Mouse (Mus musculus): ENCODE data around the gene Cul5. TPM values are rescaled to one million over a fixed set of nuclear protein-coding genes. Genes with fewer than 3 reads are reported as not detected.

Gene Cul5
- 10 to 100 TPM; 46.1 to 49.2 TPM for total RNA-seq (2021)

DNA sequence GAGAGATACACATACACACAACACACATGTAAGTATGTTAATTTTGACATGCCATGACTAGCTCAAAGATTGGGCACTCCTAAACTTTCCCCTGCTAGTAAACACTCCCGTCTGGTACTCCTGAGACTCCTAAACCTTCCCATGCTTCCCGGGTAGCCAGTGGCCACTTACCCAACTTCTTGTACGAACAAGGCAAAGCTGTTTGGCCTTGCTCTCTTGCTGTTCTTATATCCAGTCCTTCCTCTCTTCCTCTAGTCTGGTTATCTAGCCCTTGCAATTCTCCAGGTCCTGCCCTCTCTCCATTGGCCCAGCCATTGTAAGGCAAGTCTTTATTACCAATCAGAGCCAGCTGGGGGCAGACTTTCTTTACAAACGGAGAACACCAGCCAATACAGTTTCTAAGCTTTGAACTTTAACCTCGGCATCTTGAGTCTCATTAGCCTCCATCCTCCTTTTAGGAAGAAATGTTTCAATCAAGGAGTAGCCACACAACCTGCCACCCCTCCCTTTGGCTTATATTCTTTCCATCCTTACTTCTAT lies at the start of gene Cul5:
Gene Cul5 (minus strand): TSS at position 335 of the 540 bp plus-strand sequence.
- DNase-seq: peak; percentile 24 to 47
- intact Hi-C loops (cut with DNase I): loop anchor here (10.0 kb wide), 1 partner anchor 425 kb away; the partner anchor contains the start of gene Ddx10

GRCm38 (mm10) chr9:53705992-53706696 lies 36.3 kb upstream of the Cul5 start, which contains the start of gene Rab39:
Gene Rab39, minus strand, starts transcription at chr9:53706232.
- intact Hi-C loops (cut with DNase I): no loop called here
- DNase-seq: peak; percentile 73 to 81

DNA sequence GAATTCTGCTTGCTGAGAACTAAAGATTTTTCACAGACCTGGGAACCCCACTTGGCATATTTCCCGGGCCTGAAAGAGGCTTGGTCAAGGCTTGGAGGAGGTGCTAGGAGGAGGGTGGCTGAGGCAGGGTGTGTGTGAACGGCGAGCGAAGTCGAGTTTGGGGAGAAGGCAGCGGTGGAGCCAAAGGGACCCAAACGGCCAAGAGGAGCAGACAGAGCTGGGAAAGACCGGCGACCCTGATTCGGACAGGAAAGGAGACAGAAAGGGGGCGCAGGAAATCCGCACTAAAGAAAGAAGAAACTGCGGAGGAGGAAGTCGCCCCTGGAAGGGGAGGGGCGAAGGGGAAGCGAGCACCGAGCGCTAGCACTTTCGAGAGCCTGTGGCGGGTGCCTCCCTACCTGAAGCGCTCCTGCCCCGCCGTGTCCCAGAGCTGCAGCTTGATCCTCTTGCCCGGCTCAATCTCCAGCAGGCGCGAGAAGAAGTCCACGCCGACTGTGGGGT lies 35.7 kb upstream of the Cul5 start:
- intact Hi-C loops (cut with DNase I): no loop called here
- peak in 1 of 2 experiments; percentile 16 for DNase-seq

DNA sequence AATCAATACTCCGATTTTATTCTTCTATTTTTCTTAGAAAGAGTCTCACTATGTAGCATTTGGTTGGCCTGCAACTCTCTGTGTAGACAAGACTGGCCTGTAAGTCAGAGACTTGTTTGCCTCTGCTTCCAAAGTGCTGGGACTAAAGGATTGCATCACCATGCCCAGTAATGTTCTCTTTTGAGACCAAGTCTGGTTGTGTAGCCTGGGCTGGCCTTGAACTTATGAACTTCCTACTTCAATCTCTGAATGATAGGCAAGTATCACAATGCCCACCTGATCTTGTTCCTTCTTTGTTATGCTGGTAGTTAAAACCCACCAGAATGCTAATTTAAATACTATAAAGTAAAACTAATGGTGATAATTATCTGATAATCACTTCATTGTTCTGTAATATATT lies 33.2 kb upstream of the Cul5 start:
- DNase-seq: no peak
- intact Hi-C loops (cut with DNase I): no loop called here

GRCm38 (mm10) chr9:53700496-53700895 lies 30.7 kb upstream of the Cul5 start:
- intact Hi-C loops (cut with DNase I): no loop called here

GRCm38 (mm10) chr9:53695846-53696245 lies 26.0 kb upstream of the Cul5 start:
- no peak for DNase-seq
- intact Hi-C loops (cut with DNase I): no loop called here

More at GRCm38 (mm10) chr9:53700496-53700895, 30.7 kb upstream of the Cul5 start:
- DNase-seq: no peak

GRCm38 (mm10) chr9:53693718-53694117 lies 23.9 kb upstream of the Cul5 start:
- intact Hi-C loops (cut with DNase I): no loop called here
- DNase-seq: no peak

GRCm38 (mm10) chr9:53691745-53692670 lies 22.2 kb upstream of the Cul5 start:
- intact Hi-C loops (cut with DNase I): no loop called here

DNA sequence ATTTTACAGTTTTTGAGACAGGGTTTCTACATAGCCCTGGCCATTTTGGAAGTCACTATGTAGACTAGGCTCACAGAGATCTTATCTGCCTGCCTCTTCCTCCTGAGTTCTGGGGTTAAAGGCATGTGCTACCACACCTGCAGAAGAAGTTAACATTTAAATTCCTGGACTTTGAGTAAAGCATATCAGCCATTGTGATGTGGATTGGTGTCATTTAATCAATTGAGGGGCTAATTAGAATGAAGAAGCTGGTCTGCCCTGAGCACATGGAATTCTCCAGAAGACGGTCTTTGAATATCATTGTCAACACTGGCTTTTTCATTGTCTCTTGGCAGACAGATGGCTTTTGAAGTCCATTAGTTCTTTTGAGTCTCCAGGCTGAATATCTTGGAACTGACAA lies 11.0 kb upstream of the Cul5 start:
- DNase-seq: no peak

More at GRCm38 (mm10) chr9:53691745-53692670, 22.2 kb upstream of the Cul5 start:
- DNase-seq: no peak

DNA sequence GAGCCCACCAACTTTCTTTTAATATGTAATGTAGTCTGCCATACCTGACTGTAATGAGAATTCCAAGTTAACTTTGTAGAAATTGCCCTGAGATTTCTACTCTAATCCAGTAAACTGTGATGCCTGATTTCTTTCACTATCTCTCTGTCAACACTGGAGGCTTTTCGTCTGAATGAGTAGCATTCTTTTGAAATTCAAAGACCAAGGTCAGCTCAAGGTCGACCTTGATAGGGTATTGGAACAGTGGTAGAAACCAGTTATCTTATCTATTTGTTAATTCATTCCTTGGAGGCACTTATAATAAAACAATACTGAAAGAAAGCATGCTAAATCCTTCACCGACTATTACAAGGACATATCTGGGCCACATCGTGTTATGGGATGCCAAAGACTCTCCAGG lies 7.1 kb upstream of the Cul5 start:
- no peak for DNase-seq

More for the DNA sequence above, 11.0 kb upstream of the Cul5 start:
- intact Hi-C loops (cut with DNase I): no loop called here

GRCm38 (mm10) chr9:53673571-53673970 lies 3.8 kb upstream of the Cul5 start:
- intact Hi-C loops (cut with DNase I): loop anchor here (2.0 kb wide), 1 partner anchor 79 kb away; no protein-coding TSS in a partner anchor
- DNase-seq: peak; percentile 75 to 86

More for the DNA sequence above, 7.1 kb upstream of the Cul5 start:
- intact Hi-C loops (cut with DNase I): no loop called here

- intact Hi-C loops (cut with DNase I): loop anchor here (2.0 to 10.0 kb wide), 2 partner anchors 56 to 422 kb away; partner anchors contain the start of genes Acat1 and Ddx10
- DNase-seq: peak; percentile 96 to 97
Observed at GRCm38 (mm10) chr9:53667020-53667669, 2.7 kb downstream of the Cul5 start.

DNA sequence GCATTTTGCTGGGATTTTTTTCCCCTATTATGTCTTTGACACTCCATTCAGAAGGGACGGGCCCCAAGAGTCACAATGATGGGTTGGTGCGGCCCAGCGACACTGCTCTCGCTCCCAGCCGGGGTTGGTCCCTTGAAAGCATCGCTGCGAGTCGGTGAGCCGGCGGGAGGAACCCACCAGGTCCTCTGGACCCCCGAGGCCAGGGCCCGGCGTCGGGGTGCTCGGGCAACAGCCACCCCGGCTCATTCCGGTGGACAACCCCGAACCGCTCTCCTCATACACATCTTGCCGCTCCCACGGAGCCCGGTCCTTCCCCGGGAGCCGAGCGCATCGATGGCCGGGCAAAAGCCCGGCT lies 3.2 kb downstream of the Cul5 start:
- intact Hi-C loops (cut with DNase I): loop anchor here (2.0 to 10.0 kb wide), 2 partner anchors 56 to 422 kb away; partner anchors contain the start of genes Acat1 and Ddx10

GRCm38 (mm10) chr9:53665428-53665827 lies 4.4 kb downstream of the Cul5 start:
- intact Hi-C loops (cut with DNase I): loop anchor here (10.0 kb wide), 1 partner anchor 421 kb away; the partner anchor contains the start of gene Ddx10
- no peak for DNase-seq

More for the DNA sequence above, 3.2 kb downstream of the Cul5 start:
- DNase-seq: no peak

- no peak for DNase-seq
- intact Hi-C loops (cut with DNase I): loop anchor here (10.0 kb wide), 1 partner anchor 420 kb away; the partner anchor contains the start of gene Ddx10
Observed at GRCm38 (mm10) chr9:53664819-53665218, 5.0 kb downstream of the Cul5 start.

- no peak for DNase-seq
- intact Hi-C loops (cut with DNase I): no loop called here
Observed at GRCm38 (mm10) chr9:53634796-53635195, 35.0 kb downstream of the Cul5 start.

DNA sequence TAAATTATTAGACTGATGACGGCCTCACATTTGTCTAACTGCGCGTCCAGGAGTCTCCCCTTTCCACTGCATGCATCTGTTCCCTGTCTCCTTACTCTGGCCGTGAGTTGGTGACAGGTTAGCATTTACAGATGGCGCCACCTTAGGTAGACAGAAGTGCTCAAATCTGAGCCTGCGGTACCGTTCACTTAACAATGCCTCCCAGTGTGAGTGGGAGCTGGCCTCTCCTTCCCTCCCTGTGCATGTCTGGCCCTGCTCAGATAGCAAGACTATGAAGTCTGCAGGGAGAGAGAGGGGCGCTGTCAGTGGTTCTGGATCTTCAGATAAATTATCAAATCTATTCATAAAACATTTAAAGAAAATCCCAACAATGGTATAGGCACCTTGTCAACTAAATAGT lies 54.6 kb downstream of the Cul5 start:
- intact Hi-C loops (cut with DNase I): no loop called here
- DNase-seq: no peak

DNA sequence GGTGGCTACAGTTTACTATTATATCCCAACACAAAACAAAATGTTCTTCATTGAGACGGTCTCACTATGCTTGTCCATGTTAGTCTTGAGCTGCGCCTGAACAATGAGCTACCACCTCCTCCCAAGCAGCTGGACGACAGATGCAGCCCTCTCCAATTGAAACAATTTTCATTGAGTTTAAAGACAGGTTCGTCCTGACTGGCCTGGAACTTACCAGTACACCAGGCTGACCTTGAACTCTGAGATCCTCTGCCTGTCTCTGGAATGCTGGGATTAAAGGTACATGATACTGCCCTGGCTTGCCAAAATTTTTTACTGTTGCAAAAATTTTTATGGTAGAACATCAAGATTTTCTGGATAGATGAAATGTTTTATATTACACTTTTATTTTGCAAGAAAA lies 55.5 kb downstream of the Cul5 start:
- intact Hi-C loops (cut with DNase I): no loop called here
- no peak for DNase-seq

- intact Hi-C loops (cut with DNase I): loop anchor here (2.0 kb wide), 1 partner anchor 57 kb away; no protein-coding TSS in a partner anchor
- DNase-seq: peak; percentile 98
Observed at GRCm38 (mm10) chr9:53609968-53610781, 59.6 kb downstream of the Cul5 start, which contains the start of gene Acat1. Gene Acat1, minus strand, starts transcription at chr9:53610382.

All from heart, postnatal 10 days (tissue).